Mouse (Mus musculus) intestine, embryonic 15.5 days (tissue): ENCODE data around the gene Wars2. TPM values are rescaled to one million over a fixed set of nuclear protein-coding genes. Genes with fewer than 3 reads are reported as not detected.

Experiments used
- ATAC-seq: fragments of 200-750 bp; cut with Nextera tagmentation; 2 replicates; pipeline ENCODE4 v1.8.0; 2017; ENCODE audit warnings: moderate TSS enrichment, moderate library complexity
- H3K27ac ChIP-seq: fragments of 300-500 bp; sonication (generic); 2 replicates; pipeline ENCODE4 v1.5.1; 2015; ENCODE audit warnings: mild to moderate bottlenecking, inconsistent platforms
- H3K27me3 ChIP-seq: fragments of 300-500 bp; sonication (generic); replicated peaks from 2 replicates; pipeline ENCODE4 v1.6.1; 2015; ENCODE audit warnings: inconsistent platforms
- H3K36me3 ChIP-seq: fragments of 300-500 bp; sonication (generic); 2 replicates; pipeline ENCODE4 v1.6.1; 2015; ENCODE audit warnings: inconsistent platforms
- H3K4me1 ChIP-seq: fragments of 300-500 bp; sonication (generic); replicated peaks from 2 replicates; pipeline ENCODE4 v1.6.1; 2015; ENCODE audit warnings: inconsistent platforms
- H3K4me2 ChIP-seq: fragments of 300-500 bp; sonication (generic); replicated peaks from 2 replicates; pipeline ENCODE4 v1.6.1; 2015; ENCODE audit warnings: mild to moderate bottlenecking, inconsistent platforms
- H3K4me3 ChIP-seq: fragments of 300-500 bp; sonication (generic); replicated peaks from 2 replicates; pipeline ENCODE4 v1.5.1; 2015; ENCODE audit warnings: inconsistent platforms
- H3K9ac ChIP-seq: fragments of 300-500 bp; sonication (generic); 2 replicates; pipeline ENCODE4 v1.6.1; 2015; ENCODE audit warnings: inconsistent platforms
- H3K9me3 ChIP-seq: fragments of 300-500 bp; sonication (generic); 2 replicates; pipeline ENCODE4 v1.6.1; 2016; ENCODE audit warnings: inconsistent platforms
- WGBS: fragments of 180-500 bp; shearing (Covaris S2); methylation state at CpG from one replicate; pipeline ENCODE4 v1.1.7; 2015; 5-methylcytosine and 5-hydroxymethylcytosine counted together
- polyA plus RNA-seq: library from polyadenylated mRNA; unstranded; fragments of >200 nt; fragmentation: Nextera tagmentation; extraction: Ambion mirVana; gene quantifications from 2 replicates; pipeline ENCODE4 v1.2.1, GENCODE M21; 2015

Gene Wars2
- polyA plus RNA-seq: 8.5 and 9.4 TPM in 2 replicates

GRCm38 (mm10) chr3:99140940-99141854, at the start of gene Wars2:
Gene Wars2 (plus strand): TSS chr3:99141068.
- Histone ChIP-seq H3K27me3 (no peaks in the 10 kb centered on the region), H3K4me1 (0 out of 2 replicates have a peak, but pooled peaks cover 2% of the 10 kb centered on the region), H3K9ac (peak within 1 kb of the TSS; percentile 57), H3K36me3 (no peaks in the 10 kb centered on the region), H3K4me2 (peak within 1 kb of the TSS; percentile 72), H3K27ac (peak within 1 kb of the TSS; percentile 92), H3K4me3 (peak within 1 kb of the TSS; percentile 48), H3K9me3 (no peaks in the 10 kb centered on the region)
- ATAC-seq: peak; percentile 100
- WGBS: under 1% methylated on average over 57 of the region's 57 CpGs

DNA sequence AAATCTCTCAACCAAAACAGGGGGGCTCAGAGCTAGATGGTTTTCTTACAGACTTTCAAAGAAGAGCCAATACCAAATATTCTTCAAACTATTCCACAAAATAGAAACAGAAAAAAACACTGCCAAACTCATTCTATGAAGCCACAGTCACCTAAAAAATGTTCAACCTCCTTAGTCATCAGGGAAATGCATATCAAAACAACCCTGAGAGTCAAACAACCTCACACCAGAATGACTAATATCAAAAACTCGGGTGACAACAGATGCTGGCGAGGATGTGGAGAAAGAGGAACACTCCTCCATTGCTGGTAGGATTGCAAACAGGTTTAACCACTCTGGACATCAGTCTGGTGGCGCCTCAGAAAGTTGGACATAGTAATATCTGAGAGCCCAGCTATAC, 44.1 kb upstream of the Wars2 start:
- 77% methylated on average over 3 of the region's 3 CpGs for WGBS
- no peaks in the 10 kb centered on the region for H3K9me3 ChIP-seq
- no peak for ATAC-seq
- no peaks in the 10 kb centered on the region for H3K4me1 ChIP-seq
- H3K4me2 ChIP-seq: no peak overlapping the region
- H3K27me3 ChIP-seq: no peaks in the 10 kb centered on the region
- H3K36me3 ChIP-seq: no peaks in the 10 kb centered on the region
- H3K9ac ChIP-seq: no peak overlapping the region
- H3K27ac ChIP-seq: no peak overlapping the region
- no peak overlapping the region for H3K4me3 ChIP-seq

DNA sequence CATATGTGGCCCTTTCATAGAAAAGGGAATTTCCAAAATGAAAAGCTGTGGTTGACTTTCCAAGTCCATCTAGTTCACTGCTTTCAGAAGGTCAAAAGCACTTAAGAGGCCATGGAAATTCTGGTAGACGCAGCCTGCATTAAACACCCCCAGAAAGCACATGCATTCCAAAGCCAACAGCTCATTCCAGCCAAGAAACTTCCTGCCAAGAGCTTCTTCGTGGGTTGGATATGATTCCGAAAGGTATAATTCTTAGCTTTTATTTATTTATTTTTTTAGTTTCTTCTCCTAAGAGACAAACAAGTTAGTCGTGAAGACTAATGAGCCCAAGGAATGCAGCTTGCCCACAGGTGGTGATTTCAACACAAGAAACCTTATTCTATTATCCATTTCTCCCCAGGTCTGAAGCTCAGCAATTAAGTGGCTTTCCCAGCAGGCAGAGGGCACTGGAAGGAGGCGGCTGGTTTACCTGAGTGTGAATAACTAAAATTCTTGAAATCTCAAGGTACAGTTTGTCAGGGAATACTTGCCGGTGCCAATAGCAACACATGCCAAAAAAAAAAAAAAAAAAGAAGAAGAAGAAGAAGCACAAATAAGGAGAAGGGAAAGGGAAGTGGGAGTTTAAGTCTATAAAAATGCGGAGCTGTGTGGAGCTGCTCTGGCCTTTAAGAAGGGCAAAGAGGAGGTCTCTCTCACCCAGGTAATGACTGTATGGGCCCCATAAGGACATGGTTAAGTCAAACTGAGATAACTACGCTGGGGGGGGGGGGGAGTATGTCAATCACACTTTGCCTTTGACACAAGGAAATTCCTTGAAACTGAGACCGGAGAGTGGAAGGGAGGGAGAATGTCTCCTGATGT, 30.3 kb upstream of the Wars2 start:
- WGBS: 74% methylated on average over 9 of the region's 9 CpGs
- H3K4me3 ChIP-seq: no peak overlapping the region

GRCm38 (mm10) chr3:99111214-99111608, 29.7 kb upstream of the Wars2 start:
- no peak overlapping the region for H3K27ac ChIP-seq
- H3K9me3 ChIP-seq: no peaks in the 10 kb centered on the region
- no peak for ATAC-seq
- 80% methylated on average over 5 of the region's 5 CpGs for WGBS
- H3K36me3 ChIP-seq: no peaks in the 10 kb centered on the region
- no peak overlapping the region for H3K9ac ChIP-seq
- no peak overlapping the region for H3K4me2 ChIP-seq
- no peaks in the 10 kb centered on the region for H3K27me3 ChIP-seq
- H3K4me1 ChIP-seq: no peaks in the 10 kb centered on the region
- no peak overlapping the region for H3K4me3 ChIP-seq

More for the DNA sequence above, 30.3 kb upstream of the Wars2 start:
- H3K4me1 ChIP-seq: no peaks in the 10 kb centered on the region
- H3K27me3 ChIP-seq: no peaks in the 10 kb centered on the region
- H3K9me3 ChIP-seq: no peaks in the 10 kb centered on the region
- no peak for ATAC-seq
- H3K9ac ChIP-seq: no peak overlapping the region
- H3K27ac ChIP-seq: no peak overlapping the region
- H3K4me2 ChIP-seq: no peak overlapping the region
- H3K36me3 ChIP-seq: no peaks in the 10 kb centered on the region

GRCm38 (mm10) chr3:99113266-99113837, 27.5 kb upstream of the Wars2 start:
- 83% methylated on average over 7 of the region's 7 CpGs for WGBS
- ATAC-seq: no peak

GRCm38 (mm10) chr3:99120942-99121341, 19.9 kb upstream of the Wars2 start:
- H3K4me1 ChIP-seq: no peaks in the 10 kb centered on the region
- no peak overlapping the region for H3K9ac ChIP-seq
- H3K4me3 ChIP-seq: no peak overlapping the region
- no peaks in the 10 kb centered on the region for H3K36me3 ChIP-seq
- H3K4me2 ChIP-seq: no peak overlapping the region
- no peaks in the 10 kb centered on the region for H3K9me3 ChIP-seq
- WGBS: 44% methylated on average over 2 of the region's 2 CpGs
- no peak for ATAC-seq
- H3K27me3 ChIP-seq: no peaks in the 10 kb centered on the region
- no peak overlapping the region for H3K27ac ChIP-seq

More at GRCm38 (mm10) chr3:99113266-99113837, 27.5 kb upstream of the Wars2 start:
- no peaks in the 10 kb centered on the region for H3K4me1 ChIP-seq
- H3K27ac ChIP-seq: no peak overlapping the region
- no peaks in the 10 kb centered on the region for H3K36me3 ChIP-seq
- H3K27me3 ChIP-seq: no peaks in the 10 kb centered on the region
- H3K9ac ChIP-seq: no peak overlapping the region
- no peaks in the 10 kb centered on the region for H3K9me3 ChIP-seq
- no peak overlapping the region for H3K4me2 ChIP-seq
- H3K4me3 ChIP-seq: no peak overlapping the region

GRCm38 (mm10) chr3:99130521-99130920, 10.3 kb upstream of the Wars2 start:
- Histone ChIP-seq H3K4me1 (no peaks in the 10 kb centered on the region), H3K9me3 (no peaks in the 10 kb centered on the region), H3K9ac (no peak overlapping the region), H3K27ac (no peak overlapping the region), H3K4me2 (no peak overlapping the region), H3K4me3 (no peak overlapping the region), H3K36me3 (no peaks in the 10 kb centered on the region), H3K27me3 (no peaks in the 10 kb centered on the region)
- no peak for ATAC-seq
- WGBS: 83% methylated on average over 1 of the region's 1 CpGs

GRCm38 (mm10) chr3:99131973-99132372, 8.9 kb upstream of the Wars2 start:
- Histone ChIP-seq H3K9me3 (no peaks in the 10 kb centered on the region), H3K27ac (no peak overlapping the region), H3K4me3 (no peak overlapping the region), H3K27me3 (no peaks in the 10 kb centered on the region), H3K9ac (no peak overlapping the region), H3K36me3 (no peaks in the 10 kb centered on the region), H3K4me2 (no peak overlapping the region), H3K4me1 (no peaks in the 10 kb centered on the region)
- no peak for ATAC-seq
- 82% methylated on average over 4 of the region's 4 CpGs for WGBS

- H3K4me2 ChIP-seq: no peak overlapping the region
- no peak for ATAC-seq
- 87% methylated on average over 4 of the region's 4 CpGs for WGBS
- no peaks in the 10 kb centered on the region for H3K36me3 ChIP-seq
- no peak overlapping the region for H3K9ac ChIP-seq
- no peak overlapping the region for H3K4me3 ChIP-seq
- H3K27me3 ChIP-seq: no peaks in the 10 kb centered on the region
- no peak overlapping the region for H3K27ac ChIP-seq
- no peaks in the 10 kb centered on the region for H3K9me3 ChIP-seq
- no peaks in the 10 kb centered on the region for H3K4me1 ChIP-seq
These were observed 7.0 kb upstream of the Wars2 start for GRCm38 (mm10) chr3:99133913-99134312.

- H3K9ac ChIP-seq: no peak overlapping the region
- H3K9me3 ChIP-seq: no peaks in the 10 kb centered on the region
- H3K4me1 ChIP-seq: no peaks in the 10 kb centered on the region
- 70% methylated on average over 3 of the region's 3 CpGs for WGBS
- no peaks in the 10 kb centered on the region for H3K36me3 ChIP-seq
- H3K4me3 ChIP-seq: no peak overlapping the region
- ATAC-seq: no peak
- H3K27me3 ChIP-seq: no peaks in the 10 kb centered on the region
- H3K4me2 ChIP-seq: no peak overlapping the region
- H3K27ac ChIP-seq: no peak overlapping the region
These were observed 7.0 kb downstream of the Wars2 start for GRCm38 (mm10) chr3:99147886-99148285.

DNA sequence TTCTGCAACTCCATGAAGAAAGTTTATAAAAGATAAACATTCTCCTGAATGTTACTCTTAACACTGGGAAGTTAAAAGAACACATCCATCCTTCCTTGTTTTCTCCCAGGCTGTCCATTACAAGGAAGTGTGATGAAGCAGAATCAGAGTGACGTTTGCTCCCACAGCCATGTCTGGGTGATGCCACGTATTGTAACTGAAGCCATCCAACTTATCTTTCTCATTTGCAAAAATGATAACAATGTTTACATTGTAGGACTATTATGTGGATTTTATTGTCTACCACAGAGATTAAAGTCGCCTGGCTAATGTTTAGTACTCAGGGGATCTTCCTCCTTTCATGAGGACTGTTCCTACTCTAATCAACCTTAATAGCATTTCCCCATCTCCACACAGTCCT, 8.2 kb downstream of the Wars2 start:
- H3K27me3 ChIP-seq: no peaks in the 10 kb centered on the region
- H3K9ac ChIP-seq: no peak overlapping the region
- H3K4me1 ChIP-seq: no peaks in the 10 kb centered on the region
- H3K27ac ChIP-seq: no peak overlapping the region
- peak; percentile 79 for ATAC-seq
- no peak overlapping the region for H3K4me3 ChIP-seq
- WGBS: 25% methylated on average over 3 of the region's 3 CpGs
- H3K9me3 ChIP-seq: no peaks in the 10 kb centered on the region
- no peak overlapping the region for H3K4me2 ChIP-seq
- H3K36me3 ChIP-seq: no peaks in the 10 kb centered on the region

- no peak overlapping the region for H3K4me3 ChIP-seq
- H3K27ac ChIP-seq: no peak overlapping the region
- peak; percentile 51; the same call in 1 of the 2 replicates for ATAC-seq
- H3K4me2 ChIP-seq: no peak overlapping the region
- no peaks in the 10 kb centered on the region for H3K36me3 ChIP-seq
- no peaks in the 10 kb centered on the region for H3K27me3 ChIP-seq
- whole genome bisulfite sequencing: 89% methylated on average over 4 of the region's 4 CpGs
- no peak overlapping the region for H3K9ac ChIP-seq
- H3K9me3 ChIP-seq: no peaks in the 10 kb centered on the region
- no peaks in the 10 kb centered on the region for H3K4me1 ChIP-seq
These were observed 15.4 kb downstream of the Wars2 start for GRCm38 (mm10) chr3:99156286-99156685.
